Mouse (Mus musculus): ENCODE results near the gene Rab4a. TPM values are rescaled to one million over a fixed set of nuclear protein-coding genes. Genes with fewer than 3 reads are reported as not detected.

Gene Rab4a
- polyA plus RNA-seq, 1 experiment from 2014 or later, result 71.4 TPM

- DNase-seq (ENCODE audit: low spot score), result no peak
- Histone ChIP-seq H3K4me3 (ENCODE audit: low read depth, low read length) (no peak overlapping the region), H3K9me3 (ENCODE audit: control insufficient read depth, low read length) (no peaks in the 10 kb centered on the region), H3K4me2 (ENCODE audit: low read depth) (no peak overlapping the region), H3K27me3 (ENCODE audit: control insufficient read depth, insufficient read depth, low read length) (no peaks in the 10 kb centered on the region), H3K36me3 (ENCODE audit: control insufficient read depth, insufficient read depth, low read length) (0 out of 2 replicates have a peak, but pooled peaks cover 2% of the 10 kb centered on the region), H3K9ac (ENCODE audit: low read length) (no peak overlapping the region), H3K4me1 (ENCODE audit: control insufficient read depth, insufficient read depth, low read length) (no peaks in the 10 kb centered on the region), H3K27ac (ENCODE audit: low read depth, low read length) (no peak overlapping the region)
- no peak for ATAC-seq (ENCODE audit: insufficient read depth, low FRiP score, low TSS enrichment)
- WGBS, result 87% methylated on average over 12 of the region's 12 CpGs
Measured at GRCm38 (mm10) chr8:123842086-123842485, 36.3 kb downstream of the Rab4a start.

GRCm38 (mm10) chr8:123844341-123844740, 38.6 kb downstream of the Rab4a start:
- H3K4me3 ChIP-seq (ENCODE audit: low read depth, low read length), result no peak overlapping the region
- H3K9ac ChIP-seq (ENCODE audit: low read length), result no peak overlapping the region
- no peaks in the 10 kb centered on the region for H3K27me3 ChIP-seq (ENCODE audit: control insufficient read depth, insufficient read depth, low read length)
- no peak overlapping the region for H3K4me2 ChIP-seq (ENCODE audit: low read depth)
- H3K9me3 ChIP-seq (ENCODE audit: control insufficient read depth, low read length), result no peaks in the 10 kb centered on the region
- H3K36me3 ChIP-seq (ENCODE audit: control insufficient read depth, insufficient read depth, low read length), result no peaks in the 10 kb centered on the region
- no peak overlapping the region for H3K27ac ChIP-seq (ENCODE audit: low read depth, low read length)
- no peak for ATAC-seq (ENCODE audit: insufficient read depth, low FRiP score, low TSS enrichment)
- WGBS, result 85% methylated on average over 7 of the region's 7 CpGs
- DNase-seq (ENCODE audit: low spot score), result no peak
- peaks cover 3% of the 10 kb centered on the region; the same call in 1 of the 2 replicates for H3K4me1 ChIP-seq (ENCODE audit: control insufficient read depth, insufficient read depth, low read length)

GRCm38 (mm10) chr8:123845114-123845513, 39.3 kb downstream of the Rab4a start:
- Histone ChIP-seq H3K9ac (ENCODE audit: low read length) (no peak overlapping the region), H3K27ac (ENCODE audit: low read depth, low read length) (no peak overlapping the region), H3K4me1 (ENCODE audit: control insufficient read depth, insufficient read depth, low read length) (peaks cover 3% of the 10 kb centered on the region; the same call in 1 of the 2 replicates), H3K36me3 (ENCODE audit: control insufficient read depth, insufficient read depth, low read length) (no peaks in the 10 kb centered on the region), H3K9me3 (ENCODE audit: control insufficient read depth, low read length) (no peaks in the 10 kb centered on the region), H3K4me3 (ENCODE audit: low read depth, low read length) (no peak overlapping the region), H3K4me2 (ENCODE audit: low read depth) (no peak overlapping the region), H3K27me3 (ENCODE audit: control insufficient read depth, insufficient read depth, low read length) (no peaks in the 10 kb centered on the region)
- ATAC-seq (ENCODE audit: insufficient read depth, low FRiP score, low TSS enrichment) (no peak), DNase-seq (ENCODE audit: low spot score) (no peak)
- WGBS, result 85% methylated on average over 13 of the region's 13 CpGs

- 93% methylated on average over 10 of the region's 10 CpGs for WGBS
- no peaks in the 10 kb centered on the region for H3K9me3 ChIP-seq (ENCODE audit: control insufficient read depth, low read length)
- H3K4me3 ChIP-seq (ENCODE audit: low read depth, low read length), result no peak overlapping the region
- no peak overlapping the region for H3K4me2 ChIP-seq (ENCODE audit: low read depth)
- no peak for ATAC-seq (ENCODE audit: insufficient read depth, low FRiP score, low TSS enrichment)
- DNase-seq (ENCODE audit: low spot score), result no peak
- no peak overlapping the region for H3K27ac ChIP-seq (ENCODE audit: low read depth, low read length)
- no peaks in the 10 kb centered on the region for H3K36me3 ChIP-seq (ENCODE audit: control insufficient read depth, insufficient read depth, low read length)
- H3K9ac ChIP-seq (ENCODE audit: low read length), result no peak overlapping the region
- no peaks in the 10 kb centered on the region for H3K27me3 ChIP-seq (ENCODE audit: control insufficient read depth, insufficient read depth, low read length)
- H3K4me1 ChIP-seq (ENCODE audit: control insufficient read depth, insufficient read depth, low read length), result peaks cover 3% of the 10 kb centered on the region; the same call in 1 of the 2 replicates
Measured at GRCm38 (mm10) chr8:123845991-123846390, 40.2 kb downstream of the Rab4a start.

GRCm38 (mm10) chr8:123846509-123846908, 40.7 kb downstream of the Rab4a start:
- WGBS, result 88% methylated on average over 11 of the region's 12 CpGs
- no peak overlapping the region for H3K9ac ChIP-seq (ENCODE audit: low read length)
- no peak overlapping the region for H3K4me3 ChIP-seq (ENCODE audit: low read depth, low read length)
- no peaks in the 10 kb centered on the region for H3K27me3 ChIP-seq (ENCODE audit: control insufficient read depth, insufficient read depth, low read length)
- H3K4me2 ChIP-seq (ENCODE audit: low read depth), result no peak overlapping the region
- H3K27ac ChIP-seq (ENCODE audit: low read depth, low read length), result no peak overlapping the region
- no peak for DNase-seq (ENCODE audit: low spot score)
- ATAC-seq (ENCODE audit: insufficient read depth, low FRiP score, low TSS enrichment), result no peak
- H3K9me3 ChIP-seq (ENCODE audit: control insufficient read depth, low read length), result no peaks in the 10 kb centered on the region
- no peaks in the 10 kb centered on the region for H3K36me3 ChIP-seq (ENCODE audit: control insufficient read depth, insufficient read depth, low read length)
- peaks cover 3% of the 10 kb centered on the region; the same call in 1 of the 2 replicates for H3K4me1 ChIP-seq (ENCODE audit: control insufficient read depth, insufficient read depth, low read length)

GRCm38 (mm10) chr8:123847546-123847945, 41.8 kb downstream of the Rab4a start:
- peaks cover 3% of the 10 kb centered on the region; the same call in 1 of the 2 replicates for H3K4me1 ChIP-seq (ENCODE audit: control insufficient read depth, insufficient read depth, low read length)
- H3K4me2 ChIP-seq (ENCODE audit: low read depth), result no peak overlapping the region
- WGBS, result 74% methylated on average over 3 of the region's 3 CpGs
- ATAC-seq (ENCODE audit: insufficient read depth, low FRiP score, low TSS enrichment), result no peak
- H3K4me3 ChIP-seq (ENCODE audit: low read depth, low read length), result no peak overlapping the region
- no peak overlapping the region for H3K9ac ChIP-seq (ENCODE audit: low read length)
- H3K27ac ChIP-seq (ENCODE audit: low read depth, low read length), result no peak overlapping the region
- H3K9me3 ChIP-seq (ENCODE audit: control insufficient read depth, low read length), result no peaks in the 10 kb centered on the region
- DNase-seq (ENCODE audit: low spot score), result no peak
- no peaks in the 10 kb centered on the region for H3K36me3 ChIP-seq (ENCODE audit: control insufficient read depth, insufficient read depth, low read length)
- H3K27me3 ChIP-seq (ENCODE audit: control insufficient read depth, insufficient read depth, low read length), result no peaks in the 10 kb centered on the region

GRCm38 (mm10) chr8:123849352-123849751, 43.6 kb downstream of the Rab4a start:
- H3K27ac ChIP-seq (ENCODE audit: low read depth, low read length), result no peak overlapping the region
- H3K9ac ChIP-seq (ENCODE audit: low read length), result no peak overlapping the region
- H3K9me3 ChIP-seq (ENCODE audit: control insufficient read depth, low read length), result no peaks in the 10 kb centered on the region
- no peaks in the 10 kb centered on the region for H3K27me3 ChIP-seq (ENCODE audit: control insufficient read depth, insufficient read depth, low read length)
- H3K4me2 ChIP-seq (ENCODE audit: low read depth), result no peak overlapping the region
- no peaks in the 10 kb centered on the region for H3K36me3 ChIP-seq (ENCODE audit: control insufficient read depth, insufficient read depth, low read length)
- no peak overlapping the region for H3K4me3 ChIP-seq (ENCODE audit: low read depth, low read length)
- WGBS, result 80% methylated on average over 4 of the region's 4 CpGs
- ATAC-seq (ENCODE audit: insufficient read depth, low FRiP score, low TSS enrichment) (no peak), DNase-seq (ENCODE audit: low spot score) (no peak)
- H3K4me1 ChIP-seq (ENCODE audit: control insufficient read depth, insufficient read depth, low read length), result peaks cover 3% of the 10 kb centered on the region; the same call in 1 of the 2 replicates

- DNase-seq (ENCODE audit: low spot score), result no peak
Measured at GRCm38 (mm10) chr8:123851590-123851989, 45.8 kb downstream of the Rab4a start.

GRCm38 (mm10) chr8:123854252-123854651, 48.5 kb downstream of the Rab4a start:
- Histone ChIP-seq H3K27me3 (ENCODE audit: control insufficient read depth, insufficient read depth, low read length) (no peaks in the 10 kb centered on the region), H3K4me2 (ENCODE audit: low read depth) (no peak overlapping the region), H3K36me3 (ENCODE audit: control insufficient read depth, insufficient read depth, low read length) (no peaks in the 10 kb centered on the region), H3K9me3 (ENCODE audit: control insufficient read depth, low read length) (no peaks in the 10 kb centered on the region), H3K4me3 (ENCODE audit: low read depth, low read length) (no peak overlapping the region), H3K4me1 (ENCODE audit: control insufficient read depth, insufficient read depth, low read length) (no peaks in the 10 kb centered on the region), H3K27ac (ENCODE audit: low read depth, low read length) (no peak overlapping the region), H3K9ac (ENCODE audit: low read length) (no peak overlapping the region)
- DNase-seq (ENCODE audit: low spot score) (no peak), ATAC-seq (ENCODE audit: insufficient read depth, low FRiP score, low TSS enrichment) (no peak)
- 93% methylated on average over 1 of the region's 1 CpGs for whole genome bisulfite sequencing

More at GRCm38 (mm10) chr8:123851590-123851989, 45.8 kb downstream of the Rab4a start:
- no peaks in the 10 kb centered on the region for H3K9me3 ChIP-seq (ENCODE audit: control insufficient read depth, low read length)
- peaks cover 3% of the 10 kb centered on the region; the same call in 1 of the 2 replicates for H3K4me1 ChIP-seq (ENCODE audit: control insufficient read depth, insufficient read depth, low read length)
- no peak overlapping the region for H3K9ac ChIP-seq (ENCODE audit: low read length)
- 38% methylated on average over 5 of the region's 5 CpGs for WGBS
- no peak for ATAC-seq (ENCODE audit: insufficient read depth, low FRiP score, low TSS enrichment)
- H3K27ac ChIP-seq (ENCODE audit: low read depth, low read length), result no peak overlapping the region
- H3K4me3 ChIP-seq (ENCODE audit: low read depth, low read length), result no peak overlapping the region
- H3K27me3 ChIP-seq (ENCODE audit: control insufficient read depth, insufficient read depth, low read length), result no peaks in the 10 kb centered on the region
- no peak overlapping the region for H3K4me2 ChIP-seq (ENCODE audit: low read depth)
- no peaks in the 10 kb centered on the region for H3K36me3 ChIP-seq (ENCODE audit: control insufficient read depth, insufficient read depth, low read length)

Data from neural tube, embryonic 11.5 days (tissue).